Mouse (Mus musculus): Measurements from ENCODE around the gene Zfp574.

DNA sequence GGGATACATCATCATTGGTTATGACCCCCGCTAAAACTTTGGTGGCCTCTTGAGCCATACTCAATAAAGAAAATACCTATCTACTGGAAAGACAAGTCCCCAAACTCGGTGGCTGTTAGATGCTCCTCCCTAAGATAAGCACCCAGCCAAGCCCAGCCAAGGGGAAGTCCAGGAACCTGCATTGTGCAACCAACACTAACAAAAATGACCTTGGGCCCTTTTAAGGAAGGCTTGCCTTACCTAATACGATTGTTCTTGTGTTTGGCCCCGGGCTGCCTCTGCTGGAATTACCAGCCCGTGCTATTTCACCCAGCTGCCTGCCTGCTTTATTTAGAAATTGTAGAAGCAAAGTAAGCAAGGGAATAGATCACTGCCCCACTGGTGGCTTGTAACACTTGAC is 12.3 kb downstream of the Zfp574 start:
- TF ChIP-seq CTCF (IDR thresholded peaks at IDR 0.05; ENCODE audit: extremely low read depth, insufficient read depth, low read length) = no peak
- no peak for TF ChIP-seq POLR2A (IDR thresholded peaks at IDR 0.05; ENCODE audit: extremely low read depth, insufficient read depth, low read length)

Measured in cortical plate, adult 2 months (tissue).